Mouse (Mus musculus) left cerebral cortex, postnatal 14 days (tissue): ENCODE data around the gene Celsr1. TPM values are rescaled to one million over a fixed set of nuclear protein-coding genes. Genes with fewer than 3 reads are reported as not detected.

ENCODE experiments used
- DNase-seq, 2 experiments: peaks; one replicate each; pipeline ENCODE4 v3.0.0; 2021 to 2022; ENCODE audit warnings: low spot score in 2 of 2, mixed read lengths in 1 of 2
- intact Hi-C: fragments of 180-260 bp; cut with DNase I; formaldehyde crosslinking; loops from one replicate; pipeline ENCODE4 v1.15.1; 2025
- total RNA-seq, 2 experiments: library from RNA; stranded (reverse); gene quantifications; 2 replicates each; pipeline ENCODE4 v1.2.3; 2021

Gene Celsr1
- total RNA-seq, 2 experiments from 2014 or later: 2.2 to 3.1 TPM

GRCm38 (mm10) chr15:85981768-85982415 lies 51.7 kb downstream of the Celsr1 start:
- DNase-seq: no peak
- intact Hi-C loops: no loop called here

GRCm38 (mm10) chr15:85977086-85977485 lies 56.5 kb downstream of the Celsr1 start:
- no peak for DNase-seq

GRCm38 (mm10) chr15:85975746-85976145 lies 57.8 kb downstream of the Celsr1 start:
- peak in 1 of 2 experiments; percentile 15 for DNase-seq
- intact Hi-C loops: no loop called here

More at GRCm38 (mm10) chr15:85977086-85977485, 56.5 kb downstream of the Celsr1 start:
- intact Hi-C loops: no loop called here

- intact Hi-C loops: no loop called here
- no peak for DNase-seq
Measured at GRCm38 (mm10) chr15:85971596-85971995, 62.0 kb downstream of the Celsr1 start.

GRCm38 (mm10) chr15:85970441-85970840 lies 63.1 kb downstream of the Celsr1 start:
- intact Hi-C loops: no loop called here
- no peak for DNase-seq

GRCm38 (mm10) chr15:85969707-85970153 lies 63.8 kb downstream of the Celsr1 start:
- peak; percentile 26 to 35 for DNase-seq
- intact Hi-C loops: no loop called here

- DNase-seq: no peak
- intact Hi-C loops: no loop called here
Measured at GRCm38 (mm10) chr15:85969291-85969690, 64.3 kb downstream of the Celsr1 start.

GRCm38 (mm10) chr15:85966032-85966431 lies 67.5 kb downstream of the Celsr1 start:
- no peak for DNase-seq
- intact Hi-C loops: no loop called here

GRCm38 (mm10) chr15:85963279-85963840 lies 70.2 kb downstream of the Celsr1 start:
- intact Hi-C loops: no loop called here
- no peak for DNase-seq

- no peak for DNase-seq
- intact Hi-C loops: no loop called here
Measured at GRCm38 (mm10) chr15:85962691-85963090, 70.9 kb downstream of the Celsr1 start.

- intact Hi-C loops: no loop called here
- DNase-seq: no peak
Measured at GRCm38 (mm10) chr15:85961651-85962050, 71.9 kb downstream of the Celsr1 start.

- no peak for DNase-seq
- intact Hi-C loops: no loop called here
Measured at GRCm38 (mm10) chr15:85961131-85961530, 72.4 kb downstream of the Celsr1 start.

GRCm38 (mm10) chr15:85956202-85956601 lies 77.4 kb downstream of the Celsr1 start:
- DNase-seq: no peak
- intact Hi-C loops: loop anchor here (10.0 kb wide), 1 partner anchor 59 kb away; no protein-coding TSS in a partner anchor

GRCm38 (mm10) chr15:85953458-85953857 lies 80.1 kb downstream of the Celsr1 start:
- intact Hi-C loops: loop anchor here (10.0 kb wide), 1 partner anchor 61 kb away; no protein-coding TSS in a partner anchor
- DNase-seq: no peak

GRCm38 (mm10) chr15:85949421-85950164 lies 84.0 kb downstream of the Celsr1 start:
- no peak for DNase-seq
- intact Hi-C loops: loop anchor here (10.0 kb wide), 1 partner anchor 65 kb away; no protein-coding TSS in a partner anchor

- intact Hi-C loops: no loop called here
- DNase-seq: no peak
Measured at GRCm38 (mm10) chr15:85947967-85948366, 85.6 kb downstream of the Celsr1 start.

GRCm38 (mm10) chr15:85947541-85947940 lies 86.0 kb downstream of the Celsr1 start:
- DNase-seq: no peak
- intact Hi-C loops: no loop called here

GRCm38 (mm10) chr15:85935627-85936049 lies 97.9 kb downstream of the Celsr1 start:
- no peak for DNase-seq
- intact Hi-C loops: no loop called here

- intact Hi-C loops: no loop called here
Measured at GRCm38 (mm10) chr15:85928161-85928560, 105.4 kb downstream of the Celsr1 start.

GRCm38 (mm10) chr15:85921855-85922254 lies 111.7 kb downstream of the Celsr1 start:
- intact Hi-C loops: no loop called here
- DNase-seq: no peak

More at GRCm38 (mm10) chr15:85928161-85928560, 105.4 kb downstream of the Celsr1 start:
- no peak for DNase-seq
